Mouse (Mus musculus) cerebellum, postnatal 14 days (tissue): ENCODE measurements at regions not wholly inside any gene's neighbourhood (a gene's known extent, or its start where the extent isn't known, plus 50 kb on each side); places are given as distances from the start of the nearest gene placed in this dataset.

Experiments used
- DNase-seq, 2 experiments: peaks; one replicate each; pipeline ENCODE4 v3.0.0; 2021; ENCODE audit warnings: mixed read lengths in 2 of 2

DNA sequence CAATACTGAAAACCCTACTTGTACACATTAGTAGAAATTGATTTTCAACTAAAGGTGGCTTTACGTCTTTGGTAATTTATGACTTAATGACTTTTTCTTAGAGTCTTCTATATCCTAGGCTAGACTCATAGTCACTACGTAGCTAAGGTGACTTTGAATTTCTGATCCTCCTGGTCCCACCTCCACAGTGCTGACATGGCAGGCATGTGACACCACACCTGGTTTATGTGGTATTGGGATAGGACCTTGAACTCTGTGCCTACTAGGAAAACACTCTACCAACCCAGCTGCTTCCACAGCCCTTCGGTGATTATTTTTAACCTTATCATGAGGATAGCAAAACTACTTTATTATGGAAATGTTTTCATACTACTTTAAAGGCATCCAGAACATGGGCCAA, 51.5 kb upstream of the D7Ertd443e start:
- no peak for DNase-seq

DNA sequence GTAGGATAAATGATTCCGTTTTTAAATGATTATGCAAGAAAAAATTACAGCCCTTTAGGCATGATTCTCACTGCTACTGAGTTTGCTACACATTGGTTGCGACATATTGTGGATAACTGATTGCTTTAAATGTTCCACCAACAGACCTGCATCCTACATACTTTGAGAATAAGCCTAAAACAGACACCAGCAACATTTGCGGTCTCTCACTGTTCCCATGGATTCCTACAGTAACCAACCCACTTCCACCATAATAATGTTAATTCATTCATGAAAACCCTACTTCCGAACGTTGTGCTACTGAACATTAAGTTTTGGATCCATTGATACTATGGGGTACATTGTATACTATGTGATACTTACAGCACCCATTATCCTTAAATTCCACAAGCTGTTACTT, 53.8 kb upstream of the D7Ertd443e start:
- no peak for DNase-seq

GRCm38 (mm10) chr7:134445008-134445806, 59.7 kb upstream of the D7Ertd443e start:
- DNase-seq = no peak

- no peak for DNase-seq
These were observed 62.3 kb upstream of the D7Ertd443e start for GRCm38 (mm10) chr7:134447648-134448202.

- DNase-seq = no peak
These were observed 63.4 kb upstream of the D7Ertd443e start for GRCm38 (mm10) chr7:134448831-134449230.

DNA sequence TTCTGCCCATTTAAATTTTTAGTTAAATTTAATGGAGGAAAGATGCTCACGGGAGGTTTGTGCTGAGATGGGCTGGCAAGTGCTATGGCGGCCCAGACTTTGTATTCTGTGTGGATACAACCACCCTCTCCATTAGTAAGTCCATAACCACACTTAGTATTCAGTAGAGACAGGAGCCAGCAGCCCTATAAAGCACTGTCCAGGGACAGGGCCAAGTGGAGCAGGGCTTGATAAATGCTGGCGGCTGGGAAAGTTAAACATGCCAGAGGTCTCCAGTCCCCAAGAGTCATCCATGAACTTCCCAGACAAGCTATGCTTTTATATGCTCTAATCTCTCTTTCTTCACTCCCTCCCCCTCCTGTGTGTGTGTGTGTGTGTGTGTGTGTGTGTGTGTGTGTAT, 77.2 kb upstream of the D7Ertd443e start:
- no peak for DNase-seq

- no peak for DNase-seq
These were observed 77.9 kb upstream of the D7Ertd443e start for GRCm38 (mm10) chr7:134463380-134463779.

DNA sequence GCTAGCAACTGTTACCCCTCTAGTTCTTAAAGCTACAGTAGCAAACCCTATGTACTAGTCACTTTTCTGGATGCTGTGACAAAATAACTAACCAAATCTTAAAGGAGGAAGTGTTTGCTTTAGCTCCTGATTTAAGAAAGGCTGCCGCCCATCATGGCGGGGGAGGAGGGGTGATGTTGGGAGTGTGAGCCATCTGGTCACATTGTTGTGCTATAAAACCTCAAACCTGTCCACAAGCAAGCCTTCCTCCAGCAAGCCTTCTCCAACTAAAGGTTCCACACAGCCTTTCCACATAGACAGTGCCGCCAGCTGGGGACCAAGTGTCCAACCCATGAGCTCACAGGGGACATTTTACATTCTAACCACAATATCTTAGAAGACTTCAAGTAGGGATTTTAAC, 81.8 kb upstream of the D7Ertd443e start:
- no peak for DNase-seq

GRCm38 (mm10) chr7:134471286-134471685, 85.8 kb upstream of the D7Ertd443e start:
- peak; percentile 13 to 63 for DNase-seq

- DNase-seq = no peak
These were observed 105.9 kb upstream of the D7Ertd443e start for GRCm38 (mm10) chr7:134491326-134491725.

- DNase-seq = no peak
These were observed 111.8 kb upstream of the D7Ertd443e start for GRCm38 (mm10) chr7:134497219-134497618.

GRCm38 (mm10) chr7:134497870-134498269, 112.4 kb upstream of the D7Ertd443e start:
- DNase-seq = no peak

DNA sequence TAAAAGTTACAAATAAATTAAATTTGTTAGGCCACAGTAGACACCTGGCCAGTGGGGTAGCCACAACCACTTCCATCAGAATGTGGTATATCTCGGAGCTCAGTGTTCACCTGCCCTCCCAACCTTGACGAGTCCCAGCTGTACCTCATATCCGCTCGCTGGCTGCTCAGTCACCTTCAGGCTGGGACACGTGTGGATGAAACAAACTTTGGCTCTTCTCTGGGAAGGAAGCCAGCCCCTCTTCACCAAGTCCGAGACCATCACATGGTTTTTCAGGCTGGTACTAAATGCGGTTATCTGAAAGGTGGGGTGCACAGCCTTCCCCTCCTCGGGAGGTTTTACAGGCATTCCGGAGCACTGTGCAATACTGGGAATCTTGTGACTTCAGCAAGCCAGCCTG, 113.3 kb upstream of the D7Ertd443e start:
- no peak for DNase-seq

DNA sequence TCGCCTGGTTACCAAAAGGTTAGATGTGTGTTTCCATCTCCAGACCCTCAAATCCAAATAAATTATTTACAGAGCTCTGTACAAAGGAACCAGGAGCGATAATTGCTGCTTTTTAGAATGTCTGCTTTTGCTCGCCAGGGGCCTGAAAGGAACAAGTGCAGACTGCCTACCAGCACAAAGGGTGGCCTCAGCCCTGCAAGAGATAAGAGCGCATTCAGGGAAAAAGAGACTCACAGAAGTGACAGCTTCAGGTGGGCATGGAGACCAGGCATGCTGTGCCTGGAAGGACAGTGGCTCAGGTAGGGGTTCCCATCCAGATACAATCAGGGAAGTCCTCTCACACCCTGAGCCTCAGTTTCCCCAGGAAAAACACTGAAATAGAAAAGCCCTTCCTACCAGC, 114.0 kb upstream of the D7Ertd443e start:
- no peak for DNase-seq

DNA sequence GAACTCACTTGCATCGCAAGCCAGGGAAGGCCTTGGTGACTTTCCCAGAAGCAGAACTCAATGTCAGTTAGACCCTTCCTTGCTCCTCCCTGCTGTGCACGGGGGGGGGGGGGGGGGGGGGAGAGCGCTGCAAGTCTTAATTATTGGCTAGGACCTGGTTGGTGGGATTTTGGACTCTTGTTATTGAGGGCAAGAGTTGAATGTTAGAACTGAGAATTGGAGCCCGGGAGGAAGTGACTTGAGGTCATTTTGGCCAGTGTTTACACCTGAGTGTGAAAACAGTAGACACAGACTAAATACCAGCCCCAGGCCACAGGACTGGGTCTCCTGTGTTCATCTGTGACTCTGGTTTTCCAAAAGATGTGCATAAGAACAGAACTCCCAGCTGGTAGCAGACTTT, 114.7 kb upstream of the D7Ertd443e start:
- no peak for DNase-seq

- no peak for DNase-seq
These were observed 115.6 kb upstream of the D7Ertd443e start for GRCm38 (mm10) chr7:134501079-134501478.

DNA sequence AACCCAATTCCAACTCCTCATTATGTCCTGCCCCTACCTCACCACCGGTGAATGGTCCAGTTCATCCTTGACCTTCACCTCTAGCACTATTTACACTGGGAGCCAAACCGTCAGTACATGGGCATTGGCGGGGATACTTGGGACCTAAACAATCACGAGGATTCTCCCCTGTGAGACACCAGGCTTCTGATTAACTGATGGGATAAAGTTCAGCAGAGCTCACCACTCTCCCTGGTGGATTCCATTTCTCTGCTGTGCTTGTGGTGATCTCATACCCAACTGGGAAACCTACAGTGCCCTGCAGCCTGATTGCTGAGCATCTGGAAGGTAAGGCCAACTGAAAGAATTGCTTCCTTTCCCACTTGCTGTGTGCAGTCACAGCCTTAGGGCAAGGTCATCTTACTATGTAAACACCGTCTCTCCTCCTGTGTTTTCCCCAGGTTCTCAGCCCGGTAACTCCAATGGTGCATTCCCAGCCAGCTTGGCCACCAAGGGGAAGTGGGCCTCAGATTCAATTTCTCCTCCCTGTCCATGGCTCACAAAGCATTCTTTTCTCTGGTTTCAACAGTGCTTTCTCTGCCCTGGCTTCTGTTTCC, 125.0 kb upstream of the D7Ertd443e start:
- no peak for DNase-seq

DNA sequence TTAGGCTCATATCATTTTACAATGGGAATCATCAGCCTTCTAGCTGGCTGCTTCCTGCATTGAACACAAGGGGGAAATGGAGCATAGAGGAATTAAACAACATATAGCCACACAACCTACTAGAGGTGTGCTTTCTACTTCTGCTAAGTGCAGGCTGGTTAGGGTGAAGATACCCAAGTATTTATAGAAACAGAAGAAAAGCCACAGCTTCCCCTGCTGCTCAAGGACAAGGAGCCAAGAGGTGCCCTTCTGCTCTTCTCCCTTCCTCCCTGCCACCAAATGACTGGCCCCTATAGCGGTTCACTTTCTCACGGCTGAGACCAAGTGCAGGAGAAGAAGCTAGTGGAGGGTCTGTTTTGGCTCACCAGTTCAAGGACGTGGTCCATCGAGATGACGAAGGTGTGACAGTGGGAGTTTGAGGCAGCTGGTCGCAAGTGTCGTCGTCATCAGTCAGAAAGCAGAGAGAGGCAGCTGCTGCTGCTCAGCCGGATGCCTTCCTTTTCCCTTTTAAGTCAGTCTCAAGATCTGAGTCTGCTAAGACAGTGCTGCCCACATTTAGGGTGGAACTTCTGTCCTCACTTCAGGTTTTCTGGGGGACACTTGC, 134.0 kb upstream of the D7Ertd443e start:
- no peak for DNase-seq

DNA sequence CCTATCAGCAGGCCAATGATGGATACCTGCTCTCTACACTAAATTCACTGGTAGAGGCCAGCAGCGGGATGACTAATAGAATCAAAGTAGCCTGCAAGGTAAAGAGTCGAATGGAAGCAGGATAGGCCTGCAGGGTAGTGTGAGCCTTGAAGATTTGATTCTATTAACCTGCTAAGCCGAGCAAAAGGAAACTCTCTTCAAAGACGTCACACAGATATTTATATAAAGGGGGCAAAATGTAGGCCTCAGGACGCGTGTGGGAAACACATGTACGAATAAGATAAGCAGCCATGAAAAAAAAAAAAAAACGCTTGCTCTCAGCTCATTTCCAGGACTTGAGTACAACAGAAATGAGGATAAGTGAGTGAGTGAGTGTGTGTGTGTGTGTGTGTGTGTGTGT, 138.4 kb upstream of the D7Ertd443e start:
- no peak for DNase-seq

DNA sequence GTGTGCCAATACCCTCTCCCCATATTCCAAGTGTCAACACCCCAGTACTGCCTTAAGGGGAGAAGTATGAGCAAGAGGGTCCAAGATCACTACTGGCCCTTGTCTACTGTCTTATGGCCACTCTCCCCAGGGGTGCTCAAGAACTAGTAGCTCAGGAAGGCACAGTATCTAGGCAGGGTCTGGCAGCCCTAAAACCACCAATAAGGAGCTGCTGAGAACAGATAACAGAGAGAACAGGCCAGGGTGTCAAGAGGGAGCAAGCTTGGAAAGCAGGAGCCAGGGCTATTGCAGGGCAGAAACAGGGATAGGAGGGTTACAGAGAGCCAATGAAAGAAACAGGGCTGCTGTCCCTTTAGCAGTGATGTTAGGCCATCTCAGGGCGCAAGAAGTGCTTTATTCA, 139.6 kb upstream of the D7Ertd443e start:
- no peak for DNase-seq

DNA sequence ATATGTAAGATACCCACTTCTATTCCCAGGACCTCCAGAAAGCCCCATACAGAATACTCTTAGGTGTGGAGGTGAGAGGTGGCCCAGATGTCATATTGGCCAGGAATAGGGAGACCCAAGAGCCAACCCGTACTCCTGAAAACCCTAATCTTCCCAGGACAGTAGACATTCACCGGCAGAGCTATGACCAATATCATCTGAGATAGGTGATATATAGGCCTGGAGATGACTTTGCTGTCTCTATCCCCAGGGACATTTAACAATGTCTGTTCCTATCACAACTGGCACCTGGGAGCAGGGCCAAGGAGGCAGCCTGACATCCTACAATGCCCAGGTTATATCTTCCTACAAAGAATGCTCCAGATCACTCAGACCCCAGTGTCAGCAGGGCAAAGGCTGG, 140.0 kb upstream of the D7Ertd443e start:
- DNase-seq = no peak

GRCm38 (mm10) chr7:134527351-134527750, 141.9 kb upstream of the D7Ertd443e start:
- DNase-seq = no peak

DNA sequence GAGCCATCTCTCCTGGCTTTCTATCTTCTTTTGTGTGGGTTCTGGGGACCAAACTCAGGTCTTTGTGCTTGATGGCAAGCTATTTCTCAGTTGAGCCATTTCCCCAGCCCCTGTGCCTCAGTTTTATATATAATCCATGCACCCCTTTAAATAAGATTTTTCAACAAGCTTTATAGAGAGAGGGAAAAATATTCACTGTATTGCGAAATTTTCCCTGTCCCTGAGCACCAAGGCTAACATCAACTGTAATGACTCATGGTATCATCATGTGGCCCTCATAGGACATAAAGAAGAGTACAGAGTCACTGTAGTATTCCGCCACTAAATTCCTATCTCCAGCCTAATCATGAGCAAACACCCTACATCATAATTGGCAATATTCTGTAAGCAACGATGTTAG, 142.4 kb upstream of the Dock1 start:
- DNase-seq = no peak

DNA sequence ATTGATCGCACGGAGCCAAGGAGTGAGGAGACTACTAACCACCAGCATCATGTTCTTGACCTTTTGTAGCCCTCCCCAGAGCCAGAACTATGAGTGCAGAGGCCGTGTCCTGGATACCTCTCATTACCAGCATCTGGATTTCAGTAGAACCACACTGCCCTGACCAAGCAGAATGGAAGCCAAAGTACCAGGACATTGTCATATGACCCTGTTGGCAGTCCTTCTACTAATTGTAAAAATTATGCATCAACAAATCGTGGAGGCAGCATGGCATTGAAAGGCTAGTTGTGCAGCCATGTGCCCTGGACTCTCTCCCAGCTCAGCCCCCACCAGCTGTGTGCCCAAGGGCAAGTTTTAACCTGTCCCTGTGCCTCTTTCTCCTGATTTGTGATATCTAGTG, 135.6 kb upstream of the Dock1 start:
- no peak for DNase-seq
